Mouse (Mus musculus): ENCODE data around the gene Gm15013. TPM values are rescaled to one million over a fixed set of nuclear protein-coding genes. Genes with fewer than 3 reads are reported as not detected.

Gene Gm15013
- polyA plus RNA-seq, 1 experiment from 2014 or later: 0.50 TPM

GRCm38 (mm10) chrX:139665829-139666228 is 48.5 kb downstream of the Gm15013 start:
- Histone ChIP-seq H3K4me1 (ENCODE audit: control insufficient read depth, insufficient read depth, low read length) (no peaks in the 10 kb centered on the region), H3K36me3 (ENCODE audit: control insufficient read depth, insufficient read depth, low read length) (no peaks in the 10 kb centered on the region), H3K4me2 (ENCODE audit: low read depth, low read length) (no peak overlapping the region), H3K9me3 (ENCODE audit: control insufficient read depth, low read length) (no peaks in the 10 kb centered on the region), H3K4me3 (ENCODE audit: low read length) (no peak overlapping the region), H3K27me3 (replicated peaks; ENCODE audit: control insufficient read depth, insufficient read depth, low read length) (no peaks in the 10 kb centered on the region), H3K9ac (ENCODE audit: low read depth, low read length) (no peak overlapping the region), H3K27ac (ENCODE audit: low read length) (no peak overlapping the region)
- no peak for ATAC-seq
- WGBS: 82% methylated on average over 2 of the region's 2 CpGs

Other genes with a start within 250 kb of the Gm15013 start
- 3.2 and 3.3 TPM in 2 replicates for gene D330045A20Rik, start 234.1 kb downstream of the Gm15013 start, polyA plus RNA-seq (2015; fragmentation: Nextera tagmentation; extraction: Ambion mirVana)
- gene Rnf128, start 151.2 kb downstream of the Gm15013 start, polyA plus RNA-seq (2015; fragmentation: Nextera tagmentation; extraction: Ambion mirVana): 134 and 159 TPM in 2 replicates
- 2.6 and 2.8 TPM in 2 replicates for gene Tbc1d8b, start 29.5 kb downstream of the Gm15013 start, polyA plus RNA-seq (2015; fragmentation: Nextera tagmentation; extraction: Ambion mirVana)
- not detected in 2 replicates for gene Ripply1, start 67.9 kb upstream of the Gm15013 start, polyA plus RNA-seq (2015; fragmentation: Nextera tagmentation; extraction: Ambion mirVana)
- gene Cldn2, start 86.3 kb upstream of the Gm15013 start, polyA plus RNA-seq (2015; fragmentation: Nextera tagmentation; extraction: Ambion mirVana): 88.3 and 108 TPM in 2 replicates
- gene Morc4, start 157.2 kb upstream of the Gm15013 start, polyA plus RNA-seq (2015; fragmentation: Nextera tagmentation; extraction: Ambion mirVana): 8.7 and 10.4 TPM in 2 replicates

Measured in intestine, embryonic 16.5 days (tissue).